29 mouse cellular contexts compared by ENCODE assay signal in the genomic region with DNA sequence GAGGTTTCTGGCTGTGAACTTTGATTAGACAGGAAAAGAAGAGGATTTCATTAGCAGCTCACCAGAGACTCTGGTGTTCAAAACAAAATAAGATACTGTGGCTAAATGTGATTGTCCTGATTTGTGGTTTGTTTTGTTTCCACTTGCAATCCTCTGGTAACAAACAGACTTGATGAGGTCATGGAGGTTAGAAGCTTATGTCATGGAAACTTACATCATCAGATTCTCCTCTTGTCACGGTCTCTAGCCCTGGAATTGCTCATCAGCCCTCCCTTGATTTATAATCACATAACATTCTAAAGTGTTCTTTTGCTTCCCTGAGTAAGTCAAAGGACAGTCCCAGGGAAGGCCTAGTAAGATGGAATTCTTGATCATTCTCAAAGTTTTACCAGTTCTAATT.
DNase-seq lines count a peak whose midpoint lies in the region; ATAC-seq lines count a peak whose summit lies in the region.
"Had no signal": no experiment of that assay in that cellular context is flagged by ENCODE, and none has a peak within 500 bp of the region (broad histone marks: within the 10 kb centered on the region; RNA-seq: fewer than 3 reads in every experiment).

No protein-coding gene starts in this region.

- H3K4me1 ChIP-seq in kidney, embryonic 16.5 days (ENCODE audit: insufficient read depth, low read length) = no peaks in the 10 kb centered on the region
- H3K4me1 ChIP-seq in liver, embryonic 11.5 days (replicated peaks; ENCODE audit: control insufficient read depth, insufficient read depth, low read length) = no peaks in the 10 kb centered on the region
- H3K4me1 ChIP-seq: heart, embryonic 13.5 days; limb, embryonic 12.5 days; lung, embryonic 15.5 days; neural tube, embryonic 12.5 days; stomach, embryonic 15.5 days had no signal

- no peak overlapping the region for H3K4me2 ChIP-seq in kidney, embryonic 16.5 days (replicated peaks; ENCODE audit: low read depth, low read length)
- H3K4me2 ChIP-seq in liver, embryonic 11.5 days = no peak overlapping the region
- H3K4me2 ChIP-seq: heart, embryonic 13.5 days; hindbrain, embryonic 14.5 days; limb, embryonic 12.5 days; lung, embryonic 15.5 days; midbrain, embryonic 11.5 days; neural tube, embryonic 12.5 days; stomach, embryonic 15.5 days had no signal

- no peaks in the 10 kb centered on the region for H3K36me3 ChIP-seq in kidney, embryonic 16.5 days (ENCODE audit: insufficient read depth, low read length)
- H3K36me3 ChIP-seq in liver, embryonic 11.5 days (ENCODE audit: control insufficient read depth, insufficient read depth, low read length) = no peaks in the 10 kb centered on the region
- H3K36me3 ChIP-seq: heart, embryonic 13.5 days; limb, embryonic 12.5 days; lung, embryonic 15.5 days; neural tube, embryonic 12.5 days; stomach, embryonic 15.5 days had no signal

- H3K27ac ChIP-seq in kidney, embryonic 16.5 days (ENCODE audit: low read length) = no peak overlapping the region
- no peak overlapping the region for H3K27ac ChIP-seq in liver, embryonic 11.5 days (ENCODE audit: low read depth, low read length)
- H3K27ac ChIP-seq: gastrocnemius, adult 2 months; heart, adult 2 months; heart, embryonic 13.5 days; hindbrain, embryonic 14.5 days; layer of hippocampus, adult 2 months; left cerebral cortex, adult 2 months; limb, embryonic 12.5 days; lung, embryonic 15.5 days; neural tube, embryonic 12.5 days; stomach, embryonic 15.5 days had no signal

- peak; percentile 54; the same call in 1 of the 2 replicates for ATAC-seq in kidney, embryonic 16.5 days (ENCODE audit: low FRiP score, low TSS enrichment)
- no peak for ATAC-seq in liver, embryonic 11.5 days (replicated peaks; ENCODE audit: low FRiP score)
- ATAC-seq: activated CD4-positive, CD25-positive, alpha-beta regulatory T cell, adult 4 months; forebrain, embryonic 16.5 days; intestine, postnatal 0 days; midbrain, embryonic 16.5 days had no signal

- H3K9me3 ChIP-seq in kidney, embryonic 16.5 days (ENCODE audit: low read length) = no peaks in the 10 kb centered on the region
- H3K9me3 ChIP-seq in liver, embryonic 11.5 days (ENCODE audit: control insufficient read depth, low read length) = no peaks in the 10 kb centered on the region
- H3K9me3 ChIP-seq: heart, embryonic 13.5 days; limb, embryonic 12.5 days; lung, embryonic 15.5 days; neural tube, embryonic 12.5 days; stomach, embryonic 15.5 days had no signal

- H3K4me3 ChIP-seq in kidney, embryonic 16.5 days (ENCODE audit: low read length) = no peak overlapping the region
- H3K4me3 ChIP-seq in liver, embryonic 11.5 days (ENCODE audit: low read depth, low read length) = no peak overlapping the region
- H3K4me3 ChIP-seq: erythroblast, embryonic 14.5 days; gastrocnemius, adult 2 months; heart, adult 2 months; heart, embryonic 13.5 days; layer of hippocampus, adult 2 months; left cerebral cortex, adult 2 months; limb, embryonic 12.5 days; lung, embryonic 15.5 days; neural tube, embryonic 12.5 days; stomach, embryonic 15.5 days had no signal

- peak; percentile 2 to 63 for DNase-seq in adrenal gland, adult (ENCODE audit: inconsistent age in 2 of 2, low spot score in 1 of 2)
- no peak for DNase-seq in adrenal gland, postnatal 25 days
- no peak for DNase-seq in kidney, postnatal 14 days
- DNase-seq in embryo, embryonic 10.5 days (ENCODE audit: low spot score) = peak; percentile 14
- DNase-seq in heart, adult 9 months (ENCODE audit: low spot score in 2 of 2) = no peak
- no peak for DNase-seq in liver, embryonic 11.5 days (ENCODE audit: low spot score)
- DNase-seq: cerebellum, adult 2 months; cerebellum, postnatal 25 days; gastrocnemius, adult 2 months; heart, adult 2 months; heart, postnatal 10 days; kidney, postnatal 10 days; right cerebral cortex, adult 18-20 months; right cerebral cortex, postnatal 4 days had no signal

- H3K27me3 ChIP-seq in kidney, embryonic 16.5 days (ENCODE audit: insufficient read depth, low read length) = no peaks in the 10 kb centered on the region
- no peaks in the 10 kb centered on the region for H3K27me3 ChIP-seq in liver, embryonic 11.5 days (replicated peaks; ENCODE audit: control insufficient read depth, insufficient read depth, low read length)
- H3K27me3 ChIP-seq: heart, embryonic 13.5 days; limb, embryonic 12.5 days; lung, embryonic 15.5 days; neural tube, embryonic 12.5 days; stomach, embryonic 15.5 days had no signal

- 13% methylated on average over 1 of the region's 1 CpGs for WGBS in kidney, embryonic 16.5 days
- WGBS in liver, embryonic 11.5 days = 56% methylated on average over 1 of the region's 1 CpGs

- no peak overlapping the region for H3K9ac ChIP-seq in kidney, embryonic 16.5 days (replicated peaks; ENCODE audit: low read length)
- H3K9ac ChIP-seq in liver, embryonic 11.5 days (ENCODE audit: low read depth, low read length) = no peak overlapping the region
- H3K9ac ChIP-seq: heart, embryonic 13.5 days; hindbrain, embryonic 14.5 days; limb, embryonic 12.5 days; lung, embryonic 15.5 days; neural tube, embryonic 12.5 days; stomach, embryonic 15.5 days had no signal

Comparison
In these comparisons a context has a peak if more than half of its experiments do, and no peak if none do; other contexts are left out.
1. DNase-seq: peak in adrenal gland, adult (2 of 2) and embryo, embryonic 10.5 days (single experiment); none in adrenal gland, postnatal 25 days (single experiment), kidney, postnatal 14 days (single experiment), heart, adult 9 months (0 of 2) and liver, embryonic 11.5 days (single experiment).